8 mouse cellular contexts compared by ENCODE assay signal in the genomic region with DNA sequence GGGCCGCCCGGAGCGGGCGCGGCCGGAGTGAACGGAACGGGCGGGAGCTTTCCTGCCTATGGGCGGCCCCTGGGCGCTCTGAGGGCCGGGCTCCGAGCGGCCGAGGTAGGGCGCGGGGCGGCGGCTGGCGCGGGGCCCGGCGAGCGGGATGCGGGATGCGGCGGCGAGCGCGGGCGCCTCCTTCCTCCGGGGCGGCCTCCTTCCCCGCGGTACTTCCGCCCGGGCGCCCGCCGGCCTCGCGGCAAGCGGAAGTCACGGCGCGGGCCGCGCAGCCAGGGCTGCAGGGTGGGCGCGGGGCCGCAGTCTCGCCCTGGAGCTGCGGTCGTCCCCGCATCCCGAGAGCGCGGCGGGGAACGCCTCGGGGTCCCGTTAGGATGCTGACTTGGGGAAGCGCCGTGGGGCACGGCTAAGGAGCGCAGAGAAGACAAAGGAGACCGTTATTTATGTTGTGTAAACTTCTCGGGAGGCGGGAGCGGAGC. TPM values are rescaled to one million over a fixed set of nuclear protein-coding genes. Genes with fewer than 3 reads are reported as not detected.
DNase-seq lines count a peak whose midpoint lies in the region; ATAC-seq and TF ChIP-seq lines count a peak whose summit lies in the region.

No protein-coding gene starts in this region.

- no peak for TF ChIP-seq EP300 in liver, postnatal 0 days (IDR thresholded peaks at IDR 0.05; ENCODE audit: low read depth)

- no peak for TF ChIP-seq CTCF in spleen, adult 2 months (IDR thresholded peaks at IDR 0.05; ENCODE audit: extremely low read depth, insufficient read depth, insufficient read length, insufficient replicate concordance)
- TF ChIP-seq CTCF in liver, postnatal 0 days (IDR thresholded peaks at IDR 0.05; ENCODE audit: low read depth): no peak

- WGBS in spleen, adult 2 months: under 1% methylated on average over 66 of the region's 70 CpGs
- under 1% methylated on average over 68 of the region's 70 CpGs for WGBS in hindbrain, embryonic 10.5 days
- WGBS in liver, postnatal 0 days (ENCODE audit: insufficient replicate concordance): under 1% methylated on average over 42 of the region's 70 CpGs

- no peaks in the 10 kb centered on the region for H3K9me3 ChIP-seq in hindbrain, embryonic 10.5 days
- no peaks in the 10 kb centered on the region for H3K9me3 ChIP-seq in liver, postnatal 0 days (ENCODE audit: low read length)

- peaks cover 7% of the 10 kb centered on the region for H3K4me1 ChIP-seq in spleen, adult 2 months (ENCODE audit: control insufficient read depth, insufficient read depth, insufficient read length)
- H3K4me1 ChIP-seq in hindbrain, embryonic 10.5 days (replicated peaks): peaks cover 27% of the 10 kb centered on the region
- peaks cover 22% of the 10 kb centered on the region for H3K4me1 ChIP-seq in liver, postnatal 0 days (ENCODE audit: insufficient read depth)

- no peaks in the 10 kb centered on the region for H3K36me3 ChIP-seq in spleen, adult 2 months (ENCODE audit: control insufficient read depth, insufficient read depth, low read length)
- H3K36me3 ChIP-seq in hindbrain, embryonic 10.5 days: peaks cover 27% of the 10 kb centered on the region
- H3K36me3 ChIP-seq in liver, postnatal 0 days (replicated peaks; ENCODE audit: insufficient read depth, low read length): peaks cover under 1% of the 10 kb centered on the region

- H3K4me3 ChIP-seq in spleen, adult 2 months (ENCODE audit: extremely low read depth, insufficient read depth, insufficient read length): peak overlapping the region; percentile 99
- peak overlapping the region; percentile 97 for H3K4me3 ChIP-seq in hindbrain, embryonic 10.5 days
- peak overlapping the region; percentile 86 for H3K4me3 ChIP-seq in liver, postnatal 0 days (ENCODE audit: low read depth, low read length)

- no peaks in the 10 kb centered on the region for H3K27me3 ChIP-seq in spleen, adult 2 months (ENCODE audit: control insufficient read depth, insufficient read depth, low read length)
- H3K27me3 ChIP-seq in hindbrain, embryonic 10.5 days (ENCODE audit: insufficient read depth, poor library complexity, severe bottlenecking): no peaks in the 10 kb centered on the region
- no peaks in the 10 kb centered on the region for H3K27me3 ChIP-seq in liver, postnatal 0 days (ENCODE audit: insufficient read depth, low read length)

- peak overlapping the region; percentile 94 for H3K27ac ChIP-seq in spleen, adult 2 months (ENCODE audit: insufficient read depth, low read length)
- peak overlapping the region; percentile 100 for H3K27ac ChIP-seq in hindbrain, embryonic 10.5 days
- peak overlapping the region; percentile 100 for H3K27ac ChIP-seq in liver, postnatal 0 days (ENCODE audit: low read depth)

- peak; percentile 50 to 70 for DNase-seq in adrenal gland, postnatal 36 days
- no peak for DNase-seq in adrenal gland, adult (ENCODE audit: inconsistent age in 2 of 2, low spot score in 1 of 2)
- peak in 1 of 2 experiments; percentile 56 for DNase-seq in spleen, adult 2 months (ENCODE audit: low read depth in 1 of 2, low spot score in 2 of 2)
- DNase-seq in spleen, postnatal 4 days (ENCODE audit: low spot score in 2 of 2): no peak
- DNase-seq in hindbrain, embryonic 10.5 days (ENCODE audit: low spot score): no peak
- DNase-seq in liver, postnatal 0 days: no peak
- DNase-seq in right cerebral cortex, postnatal 14 days: peak; percentile 39
- no peak for DNase-seq in Muller cell, postnatal 12 days (ENCODE audit: inconsistent ontology term)

- H3K9ac ChIP-seq in liver, postnatal 0 days (replicated peaks): peak overlapping the region; percentile 100

- no peak for TF ChIP-seq POLR2A in spleen, adult 2 months (IDR thresholded peaks at IDR 0.05; ENCODE audit: low read depth, low read length)

- H3K4me2 ChIP-seq in liver, postnatal 0 days (ENCODE audit: low read depth, low read length): peak overlapping the region; percentile 81

- peak; percentile 72 for ATAC-seq in liver, postnatal 0 days

RNA-seq across cellular contexts. Expression of a gene that starts 0.4 kb away (rescaled TPM):
- 10 to 100 TPM; 63.5 to 65.7 TPM for total RNA-seq in adrenal gland, postnatal 36 days (2021)
- polyA plus RNA-seq in spleen, adult 2 months (2012; rRNA removed): 16.2 and 18.2 TPM in 2 replicates
- polyA plus RNA-seq in hindbrain, embryonic 10.5 days (2016; fragmentation: Nextera tagmentation; extraction: Ambion mirVana): 42.2 and 50.0 TPM in 2 replicates
- 8.6 and 9.0 TPM in 2 replicates for polyA plus RNA-seq in liver, postnatal 0 days (2015; fragmentation: Nextera tagmentation; extraction: Ambion mirVana)

RNA-seq across cellular contexts. Expression of a gene that starts 21.2 kb away (rescaled TPM):
- 10 to 100 TPM; 68.2 to 73.5 TPM for total RNA-seq in adrenal gland, postnatal 36 days (2021)
- 18.6 and 21.2 TPM in 2 replicates for polyA plus RNA-seq in spleen, adult 2 months (2012; rRNA removed)
- polyA plus RNA-seq in hindbrain, embryonic 10.5 days (2016; fragmentation: Nextera tagmentation; extraction: Ambion mirVana): 75.1 and 84.9 TPM in 2 replicates
- 42.3 and 44.9 TPM in 2 replicates for polyA plus RNA-seq in liver, postnatal 0 days (2015; fragmentation: Nextera tagmentation; extraction: Ambion mirVana)

RNA-seq across cellular contexts. Expression of a gene that starts 33.9 kb away (rescaled TPM):
- 10 to 100 TPM; 72.3 to 77.4 TPM for total RNA-seq in adrenal gland, postnatal 36 days (2021)
- polyA plus RNA-seq in spleen, adult 2 months (2012; rRNA removed): 14.1 and 23.5 TPM in 2 replicates
- polyA plus RNA-seq in hindbrain, embryonic 10.5 days (2016; fragmentation: Nextera tagmentation; extraction: Ambion mirVana): 30.4 and 34.3 TPM in 2 replicates
- polyA plus RNA-seq in liver, postnatal 0 days (2015; fragmentation: Nextera tagmentation; extraction: Ambion mirVana): 49.2 and 52.7 TPM in 2 replicates

RNA-seq across cellular contexts. Expression of a gene that starts 58.5 kb away (rescaled TPM):
- 10 to 100 TPM; 36.5 to 42.6 TPM for total RNA-seq in adrenal gland, postnatal 36 days (2021)
- polyA plus RNA-seq in spleen, adult 2 months (2012; rRNA removed): 10.4 and 12.3 TPM in 2 replicates
- polyA plus RNA-seq in hindbrain, embryonic 10.5 days (2016; fragmentation: Nextera tagmentation; extraction: Ambion mirVana): 27.1 and 38.2 TPM in 2 replicates
- polyA plus RNA-seq in liver, postnatal 0 days (2015; fragmentation: Nextera tagmentation; extraction: Ambion mirVana): 9.8 and 11.7 TPM in 2 replicates

Comparison
In these comparisons a context has a peak if more than half of its experiments do, and no peak if none do; other contexts are left out.
1. DNase-seq: peak in adrenal gland, postnatal 36 days (2 of 2) and right cerebral cortex, postnatal 14 days (single experiment); none in adrenal gland, adult (0 of 2), spleen, postnatal 4 days (0 of 2), hindbrain, embryonic 10.5 days (single experiment), liver, postnatal 0 days (single experiment) and Muller cell, postnatal 12 days (single experiment).
2. Peak in every context shown above with its lines, with median percentiles within 50 percentile points of each other: H3K27ac ChIP-seq and H3K4me3 ChIP-seq.